Comparison of ENCODE assay signal across 9 mouse cellular contexts in the genomic region with DNA sequence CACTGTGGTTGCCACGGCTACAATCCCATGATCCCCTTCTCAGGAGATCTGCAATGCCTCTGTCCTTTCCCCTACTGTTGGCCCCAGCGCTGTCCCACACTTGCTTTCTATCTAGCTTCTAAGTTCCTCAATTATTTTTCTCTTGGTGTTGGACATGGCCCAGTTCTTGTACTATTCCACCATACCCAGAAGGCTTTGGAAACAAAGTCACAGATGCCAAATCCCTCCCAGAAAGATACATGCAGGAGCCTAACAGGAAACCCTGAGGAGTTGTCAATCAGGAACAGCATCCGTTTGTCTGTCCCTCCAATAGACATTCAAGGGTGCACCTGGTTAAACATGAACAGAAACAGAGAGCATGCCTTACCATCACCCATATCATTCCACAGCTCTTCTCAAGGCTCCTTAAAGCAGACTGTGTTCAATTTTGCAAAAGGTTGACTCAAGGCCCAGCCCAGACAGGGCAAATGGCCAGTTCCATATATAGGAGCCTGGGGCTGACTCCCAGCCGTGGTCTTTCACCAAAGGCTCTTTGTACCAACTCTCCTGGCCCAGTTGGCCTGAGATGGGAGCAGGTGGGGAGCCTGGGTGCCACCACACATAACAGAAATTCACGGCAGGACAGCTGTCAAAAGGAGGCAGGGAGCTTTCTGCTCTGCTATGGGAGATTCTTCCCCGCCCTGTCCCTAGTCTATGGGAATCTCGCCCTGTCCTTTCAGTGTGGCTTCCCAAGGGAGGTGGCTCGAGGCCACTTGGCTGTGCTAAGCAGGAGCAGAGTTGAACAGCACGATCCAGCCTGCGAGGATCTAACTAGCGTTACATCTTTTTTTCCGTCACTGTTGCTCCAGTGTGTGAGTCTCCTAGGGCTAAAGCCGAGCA. TPM values are rescaled to one million over a fixed set of nuclear protein-coding genes. Genes with fewer than 3 reads are reported as not detected.
A peak's percentile ranks its signal among the peaks of the same experiment; 100 is the strongest.
DNase-seq lines count a peak whose midpoint lies in the region; ATAC-seq and TF ChIP-seq lines count a peak whose summit lies in the region.
"Had no signal": no experiment of that assay in that cellular context is flagged by ENCODE, and none has a peak within 500 bp of the region (broad histone marks: within the 10 kb centered on the region; RNA-seq: fewer than 3 reads in every experiment).

No protein-coding gene starts in this region.

- H3K9ac ChIP-seq in stomach, postnatal 0 days (ENCODE audit: low read length) = no peak overlapping the region

- no peaks in the 10 kb centered on the region for H3K27me3 ChIP-seq in stomach, postnatal 0 days (ENCODE audit: control insufficient read depth, insufficient read depth, low read length)

- 0 out of 2 replicates have a peak, but pooled peaks cover 2% of the 10 kb centered on the region for H3K4me1 ChIP-seq in stomach, postnatal 0 days (replicated peaks; ENCODE audit: control insufficient read depth, insufficient read depth)

- peak; percentile 79 for DNase-seq in adrenal gland, postnatal 10 days
- DNase-seq in adrenal gland, postnatal 36 days = no peak
- no peak for DNase-seq in layer of hippocampus, adult 2 months (ENCODE audit: low spot score in 2 of 2)
- DNase-seq in layer of hippocampus, postnatal 25 days (ENCODE audit: extremely low spot score in 1 of 2, low spot score in 1 of 2) = no peak
- peak; percentile 92 for DNase-seq in heart, adult 8-10 months (ENCODE audit: low spot score)
- DNase-seq in lung, postnatal 25 days (ENCODE audit: low spot score) = peak; percentile 43
- DNase-seq in stomach, postnatal 0 days (ENCODE audit: low spot score) = no peak
- no peak for DNase-seq in urinary bladder, adult 18-20 months (ENCODE audit: low spot score in 2 of 2)

- TF ChIP-seq EP300 in stomach, postnatal 0 days (optimal IDR thresholded peaks at IDR 0.05) = no peak

- no peaks in the 10 kb centered on the region for H3K9me3 ChIP-seq in stomach, postnatal 0 days (ENCODE audit: control insufficient read depth, low read length)

- no peak overlapping the region for H3K4me3 ChIP-seq in layer of hippocampus, adult 2 months
- H3K4me3 ChIP-seq in stomach, postnatal 0 days (ENCODE audit: low read depth, low read length) = no peak overlapping the region
- H3K4me3 ChIP-seq: erythroblast, embryonic 14.5 days had no signal

- no peak for ATAC-seq in stomach, postnatal 0 days (ENCODE audit: low FRiP score, low TSS enrichment)

- no peak overlapping the region for H3K4me2 ChIP-seq in stomach, postnatal 0 days (replicated peaks; ENCODE audit: low read depth)

- no peaks in the 10 kb centered on the region for H3K36me3 ChIP-seq in stomach, postnatal 0 days (ENCODE audit: control insufficient read depth, insufficient read depth, low read length)

- WGBS in stomach, postnatal 0 days = 70% methylated on average over 13 of the region's 13 CpGs

- no peak for TF ChIP-seq CTCF in layer of hippocampus, adult 2 months (conservative IDR thresholded peaks at IDR 0.05)
- TF ChIP-seq CTCF in stomach, postnatal 0 days (IDR thresholded peaks at IDR 0.05; ENCODE audit: low read depth) = no peak

- peak overlapping the region; percentile 61 for H3K27ac ChIP-seq in layer of hippocampus, adult 2 months
- H3K27ac ChIP-seq in stomach, postnatal 0 days (replicated peaks) = no peak overlapping the region

RNA-seq across cellular contexts. Expression of a gene that starts 54.6 kb away (rescaled TPM):
- 100 to 1,000 TPM; 177 to 223 TPM for total RNA-seq in adrenal gland, postnatal 10 days (2021)
- 100 to 1,000 TPM; 199 to 285 TPM for total RNA-seq in adrenal gland, postnatal 36 days (2021)
- 100 to 1,000 TPM; 359 to 361 TPM for total RNA-seq in layer of hippocampus, adult 2 months (2021)
- 100 to 1,000 TPM; 336 to 418 TPM for total RNA-seq in layer of hippocampus, postnatal 25 days (2021)
- total RNA-seq in heart, adult 8-10 months (2022) = 100 to 1,000 TPM; 134 to 157 (median 146) TPM
- polyA plus RNA-seq in stomach, postnatal 0 days (2015; fragmentation: Nextera tagmentation; extraction: Ambion mirVana) = 32.9 and 39.5 TPM in 2 replicates

Comparison
In these comparisons a context has a peak if more than half of its experiments do, and no peak if none do; other contexts are left out.
1. DNase-seq: peak in adrenal gland, postnatal 10 days (single experiment), heart, adult 8-10 months (single experiment) and lung, postnatal 25 days (single experiment); none in adrenal gland, postnatal 36 days (0 of 2), layer of hippocampus, adult 2 months (0 of 2), layer of hippocampus, postnatal 25 days (0 of 2), stomach, postnatal 0 days (single experiment) and urinary bladder, adult 18-20 months (0 of 2).